Mouse (Mus musculus): ENCODE data around the gene Arl13b. TPM values are rescaled to one million over a fixed set of nuclear protein-coding genes. Genes with fewer than 3 reads are reported as not detected.

The Arl13b gene
- polyA plus RNA-seq, 1 experiment from 2014 or later = 10.7 TPM

DNA sequence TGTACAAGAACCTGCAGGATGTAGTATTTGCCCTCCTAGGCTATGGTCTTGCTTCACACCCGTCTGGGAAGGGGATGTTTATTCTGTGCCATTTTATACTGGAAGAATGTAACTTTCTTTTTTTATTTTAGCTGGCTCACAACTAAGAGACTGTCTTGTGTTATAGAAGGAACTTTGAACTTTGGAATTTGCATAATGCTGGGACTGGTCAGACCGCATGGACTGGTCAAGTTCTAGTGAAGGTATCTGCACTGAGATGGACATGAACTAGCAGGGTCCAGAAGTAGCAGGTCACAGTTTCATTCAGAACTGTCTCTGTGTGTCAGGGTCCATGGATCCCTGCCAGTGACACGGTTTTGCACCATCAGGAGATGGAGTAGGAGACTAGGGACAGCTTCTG, 47.0 kb downstream of the Arl13b start:
- DNase-seq (ENCODE audit: low spot score) = no peak
- Histone ChIP-seq H3K4me3 (ENCODE audit: low read depth, low read length) (no peak overlapping the region), H3K9me3 (ENCODE audit: control insufficient read depth, low read length) (no peaks in the 10 kb centered on the region), H3K36me3 (ENCODE audit: control insufficient read depth, insufficient read depth, low read length) (peaks cover 2% of the 10 kb centered on the region; the same call in 1 of the 2 replicates), H3K27ac (ENCODE audit: low read depth, low read length) (no peak overlapping the region), H3K4me2 (no peak overlapping the region), H3K4me1 (replicated peaks; ENCODE audit: control insufficient read depth, insufficient read depth, low read length) (no peaks in the 10 kb centered on the region), H3K27me3 (replicated peaks; ENCODE audit: control insufficient read depth, insufficient read depth, low read length) (no peaks in the 10 kb centered on the region), H3K9ac (ENCODE audit: low read depth, low read length) (no peak overlapping the region)
- WGBS = 81% methylated on average over 3 of the region's 3 CpGs
- ATAC-seq (replicated peaks; ENCODE audit: low FRiP score) = no peak

DNA sequence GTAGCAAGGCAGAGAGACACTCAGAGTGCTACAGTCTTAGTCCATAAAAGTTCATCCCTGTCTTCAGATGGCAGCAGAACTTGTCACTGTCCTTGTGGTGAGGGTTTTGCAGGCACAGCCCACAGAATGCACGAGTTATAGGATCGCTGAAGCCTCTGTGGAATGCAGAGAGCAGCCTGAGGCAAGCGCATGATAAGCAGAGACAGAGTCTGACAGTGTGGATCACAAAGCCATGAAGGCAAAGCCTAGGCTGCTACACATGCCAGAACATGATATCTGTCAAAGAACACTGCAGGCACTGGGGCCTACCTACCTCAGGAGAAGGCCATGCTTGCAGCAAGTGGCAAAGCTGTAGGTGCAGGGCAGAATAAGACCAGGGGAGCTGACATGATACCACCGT, 47.4 kb downstream of the Arl13b start:
- Histone ChIP-seq H3K27ac (ENCODE audit: low read depth, low read length) (no peak overlapping the region), H3K4me2 (no peak overlapping the region), H3K4me1 (replicated peaks; ENCODE audit: control insufficient read depth, insufficient read depth, low read length) (no peaks in the 10 kb centered on the region), H3K9me3 (ENCODE audit: control insufficient read depth, low read length) (no peaks in the 10 kb centered on the region), H3K9ac (ENCODE audit: low read depth, low read length) (no peak overlapping the region), H3K36me3 (ENCODE audit: control insufficient read depth, insufficient read depth, low read length) (no peaks in the 10 kb centered on the region), H3K4me3 (ENCODE audit: low read depth, low read length) (no peak overlapping the region), H3K27me3 (replicated peaks; ENCODE audit: control insufficient read depth, insufficient read depth, low read length) (no peaks in the 10 kb centered on the region)
- DNase-seq (ENCODE audit: low spot score) (no peak), ATAC-seq (replicated peaks; ENCODE audit: low FRiP score) (0 out of 2 replicates have a peak, but pooled peaks have one; percentile 34)
- WGBS = 83% methylated on average over 4 of the region's 4 CpGs

DNA sequence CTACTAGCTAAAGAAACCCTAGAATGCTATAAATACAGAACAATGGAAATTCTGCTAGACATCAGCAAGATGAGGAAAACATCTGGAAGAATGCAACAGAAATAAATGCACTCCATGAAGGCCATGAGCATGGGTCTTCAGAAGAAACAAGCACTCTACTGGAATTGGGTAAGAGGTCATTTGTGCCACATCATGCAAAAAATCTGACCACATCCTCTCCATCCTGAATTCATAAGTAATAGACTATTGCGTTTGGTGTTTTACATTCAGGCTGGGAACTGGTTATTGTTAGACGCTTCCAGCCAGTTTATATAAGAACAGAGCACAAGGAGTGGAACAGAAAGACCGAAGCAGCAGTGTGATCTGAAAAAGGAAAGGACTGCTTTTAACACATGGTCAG, 48.0 kb downstream of the Arl13b start:
- WGBS = 88% methylated on average over 3 of the region's 3 CpGs
- no peaks in the 10 kb centered on the region for H3K36me3 ChIP-seq (ENCODE audit: control insufficient read depth, insufficient read depth, low read length)
- no peak overlapping the region for H3K9ac ChIP-seq (ENCODE audit: low read depth, low read length)
- H3K9me3 ChIP-seq (ENCODE audit: control insufficient read depth, low read length) = no peaks in the 10 kb centered on the region
- DNase-seq (ENCODE audit: low spot score) (no peak), ATAC-seq (replicated peaks; ENCODE audit: low FRiP score) (no peak)
- H3K27me3 ChIP-seq (replicated peaks; ENCODE audit: control insufficient read depth, insufficient read depth, low read length) = no peaks in the 10 kb centered on the region
- no peak overlapping the region for H3K27ac ChIP-seq (ENCODE audit: low read depth, low read length)
- no peak overlapping the region for H3K4me3 ChIP-seq (ENCODE audit: low read depth, low read length)
- no peaks in the 10 kb centered on the region for H3K4me1 ChIP-seq (replicated peaks; ENCODE audit: control insufficient read depth, insufficient read depth, low read length)
- no peak overlapping the region for H3K4me2 ChIP-seq

DNA sequence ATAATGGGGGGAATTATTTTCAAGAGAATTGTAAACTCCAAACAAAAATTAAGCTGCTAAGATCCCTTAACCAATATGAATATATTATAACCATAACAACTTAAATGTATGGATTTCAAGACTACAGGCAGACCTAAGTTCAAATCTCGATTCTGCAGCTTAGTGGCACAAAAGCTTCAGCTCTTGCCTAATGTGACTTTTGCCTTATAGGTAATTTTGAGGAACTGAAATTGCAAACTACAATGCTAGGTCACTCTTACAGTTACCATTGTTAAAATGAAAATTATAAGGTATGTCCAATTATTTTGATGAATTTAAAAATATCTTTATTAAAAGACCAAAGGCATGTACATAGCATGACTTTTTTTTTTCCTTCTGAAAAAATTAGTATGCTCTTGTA, 50.2 kb downstream of the Arl13b start:
- 69% methylated on average over 1 of the region's 1 CpGs for WGBS
- Histone ChIP-seq H3K9me3 (ENCODE audit: control insufficient read depth, low read length) (no peaks in the 10 kb centered on the region), H3K4me2 (no peak overlapping the region), H3K27ac (ENCODE audit: low read depth, low read length) (no peak overlapping the region), H3K4me1 (replicated peaks; ENCODE audit: control insufficient read depth, insufficient read depth, low read length) (no peaks in the 10 kb centered on the region), H3K4me3 (ENCODE audit: low read depth, low read length) (no peak overlapping the region), H3K9ac (ENCODE audit: low read depth, low read length) (no peak overlapping the region), H3K36me3 (ENCODE audit: control insufficient read depth, insufficient read depth, low read length) (no peaks in the 10 kb centered on the region), H3K27me3 (replicated peaks; ENCODE audit: control insufficient read depth, insufficient read depth, low read length) (no peaks in the 10 kb centered on the region)
- ATAC-seq (replicated peaks; ENCODE audit: low FRiP score) (no peak), DNase-seq (ENCODE audit: low spot score) (no peak)

DNA sequence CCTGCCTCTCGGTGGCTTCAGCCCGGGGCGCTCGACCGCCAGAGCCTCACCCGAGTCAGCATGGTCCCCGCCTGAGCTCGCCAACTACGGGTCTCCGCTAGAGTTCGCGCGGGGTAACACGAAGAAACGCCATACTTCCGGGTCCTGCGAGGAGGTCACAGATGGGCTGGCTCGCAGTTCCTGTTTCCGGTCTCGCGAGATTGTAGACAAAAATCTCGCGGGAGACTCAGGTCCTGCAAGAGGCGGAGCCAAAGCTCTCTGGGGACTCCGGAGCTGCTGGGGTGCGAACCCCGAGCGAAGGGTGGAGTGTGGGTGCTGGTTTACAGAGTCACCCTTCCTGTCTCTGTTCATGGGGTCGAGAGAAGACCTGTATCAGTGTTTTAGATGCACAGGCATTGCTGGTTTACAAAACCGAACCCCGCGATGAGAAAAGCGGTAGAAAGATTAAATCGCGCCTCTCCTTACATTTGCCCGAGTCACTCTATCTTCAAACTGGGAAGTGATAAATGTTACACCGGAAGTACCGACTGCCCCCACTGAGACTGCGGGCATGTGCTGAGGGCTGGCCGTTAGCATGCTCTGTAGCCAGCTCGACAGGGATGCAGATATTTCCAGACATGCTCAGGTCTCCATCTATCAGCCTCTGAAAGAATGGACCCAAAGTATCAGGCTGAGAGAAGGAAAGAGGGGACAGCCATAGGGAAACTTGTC, 60.1 kb downstream of the Arl13b start, which contains the start of gene Nsun3:
Nsun3 (minus strand) TSS at position 198 of the 711 bp plus-strand sequence.
- H3K27ac ChIP-seq (ENCODE audit: low read depth, low read length) = peak within 1 kb of the TSS; percentile 82
- H3K9ac ChIP-seq (ENCODE audit: low read depth, low read length) = peak within 1 kb of the TSS; percentile 91
- no peaks in the 10 kb centered on the region for H3K36me3 ChIP-seq (ENCODE audit: control insufficient read depth, insufficient read depth, low read length)
- ATAC-seq (replicated peaks; ENCODE audit: low FRiP score) = peak; percentile 95
- H3K27me3 ChIP-seq (replicated peaks; ENCODE audit: control insufficient read depth, insufficient read depth, low read length) = no peaks in the 10 kb centered on the region
- DNase-seq (ENCODE audit: low spot score) = peak; percentile 92
- 1% methylated on average over 41 of the region's 41 CpGs for WGBS
- peak within 1 kb of the TSS; percentile 80 for H3K4me3 ChIP-seq (ENCODE audit: low read depth, low read length)
- peaks cover 8% of the 10 kb centered on the region for H3K4me1 ChIP-seq (replicated peaks; ENCODE audit: control insufficient read depth, insufficient read depth, low read length)
- H3K4me2 ChIP-seq = peak within 1 kb of the TSS; percentile 85
- no peaks in the 10 kb centered on the region for H3K9me3 ChIP-seq (ENCODE audit: control insufficient read depth, low read length)

DNA sequence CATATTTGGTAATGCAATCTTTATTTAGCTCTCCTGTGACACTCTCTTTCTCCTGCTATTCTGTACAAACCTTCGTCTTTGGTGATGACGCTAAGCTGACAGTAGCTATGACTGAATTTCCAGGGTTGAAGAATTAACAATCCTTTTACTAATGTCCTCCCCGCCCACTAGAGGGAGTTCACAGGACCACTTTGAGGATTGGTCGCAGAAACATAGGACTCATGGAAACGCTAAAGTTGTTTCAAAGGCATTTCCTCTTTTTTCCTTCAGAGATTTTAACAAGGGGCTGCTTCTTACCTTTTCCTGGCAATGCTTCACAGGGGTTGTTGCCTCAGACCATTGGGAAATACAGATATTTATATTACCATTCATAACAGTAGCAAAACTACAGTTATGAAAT, 64.6 kb downstream of the Arl13b start:
- Histone ChIP-seq H3K27me3 (replicated peaks; ENCODE audit: control insufficient read depth, insufficient read depth, low read length) (no peaks in the 10 kb centered on the region), H3K27ac (ENCODE audit: low read depth, low read length) (no peak overlapping the region), H3K4me3 (ENCODE audit: low read depth, low read length) (no peak overlapping the region), H3K9me3 (ENCODE audit: control insufficient read depth, low read length) (no peaks in the 10 kb centered on the region), H3K9ac (ENCODE audit: low read depth, low read length) (no peak overlapping the region), H3K4me2 (no peak overlapping the region), H3K36me3 (ENCODE audit: control insufficient read depth, insufficient read depth, low read length) (no peaks in the 10 kb centered on the region), H3K4me1 (replicated peaks; ENCODE audit: control insufficient read depth, insufficient read depth, low read length) (peaks cover 7% of the 10 kb centered on the region)
- ATAC-seq (replicated peaks; ENCODE audit: low FRiP score) (no peak), DNase-seq (ENCODE audit: low spot score) (no peak)
- 53% methylated on average over 5 of the region's 5 CpGs for WGBS

DNA sequence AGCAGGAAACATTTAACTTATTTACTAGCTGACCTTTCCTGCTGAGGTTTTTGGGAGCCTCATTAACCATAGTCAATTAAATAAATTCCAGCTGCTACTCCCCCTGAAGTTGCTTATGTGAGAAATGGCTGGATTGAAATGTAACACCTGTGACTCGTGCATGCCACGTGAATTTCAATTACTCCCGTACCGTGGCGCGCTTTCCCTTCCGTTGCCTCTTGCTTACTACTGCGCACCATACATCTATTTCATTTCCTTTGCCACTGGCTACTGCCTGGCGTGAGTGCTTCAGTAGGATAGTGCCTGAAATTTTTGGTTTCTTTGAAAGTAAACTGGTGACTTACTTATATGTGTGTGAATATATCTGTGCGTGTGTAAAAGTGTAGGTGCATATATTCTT, 68.6 kb downstream of the Arl13b start:
- DNase-seq (ENCODE audit: low spot score) (no peak), ATAC-seq (replicated peaks; ENCODE audit: low FRiP score) (no peak)
- Histone ChIP-seq H3K4me3 (ENCODE audit: low read depth, low read length) (no peak overlapping the region), H3K9ac (ENCODE audit: low read depth, low read length) (no peak overlapping the region), H3K27me3 (replicated peaks; ENCODE audit: control insufficient read depth, insufficient read depth, low read length) (no peaks in the 10 kb centered on the region), H3K27ac (ENCODE audit: low read depth, low read length) (no peak overlapping the region), H3K36me3 (ENCODE audit: control insufficient read depth, insufficient read depth, low read length) (no peaks in the 10 kb centered on the region), H3K4me2 (no peak overlapping the region), H3K4me1 (replicated peaks; ENCODE audit: control insufficient read depth, insufficient read depth, low read length) (no peaks in the 10 kb centered on the region), H3K9me3 (ENCODE audit: control insufficient read depth, low read length) (no peaks in the 10 kb centered on the region)
- WGBS = 87% methylated on average over 10 of the region's 10 CpGs

DNA sequence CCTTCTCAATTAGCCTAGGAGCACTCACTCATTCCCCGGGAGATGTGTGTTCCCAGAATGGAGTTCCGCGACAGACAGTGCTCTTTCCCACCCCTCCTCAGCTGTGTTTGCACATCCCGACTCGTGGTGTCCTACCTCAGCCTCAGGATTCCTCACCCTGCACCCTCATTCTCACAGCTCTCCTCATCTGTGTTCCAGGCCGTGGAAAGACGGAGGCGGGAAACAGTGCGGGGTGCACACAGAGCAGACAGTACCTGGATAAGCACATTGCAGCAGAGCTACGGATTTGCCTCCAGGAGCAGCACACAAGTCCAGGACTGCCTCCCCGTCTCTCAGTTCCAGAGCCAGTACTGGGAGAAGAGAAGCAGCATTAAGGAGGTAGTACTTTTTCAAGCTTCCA, 70.8 kb downstream of the Arl13b start:
- H3K4me2 ChIP-seq = no peak overlapping the region

DNA sequence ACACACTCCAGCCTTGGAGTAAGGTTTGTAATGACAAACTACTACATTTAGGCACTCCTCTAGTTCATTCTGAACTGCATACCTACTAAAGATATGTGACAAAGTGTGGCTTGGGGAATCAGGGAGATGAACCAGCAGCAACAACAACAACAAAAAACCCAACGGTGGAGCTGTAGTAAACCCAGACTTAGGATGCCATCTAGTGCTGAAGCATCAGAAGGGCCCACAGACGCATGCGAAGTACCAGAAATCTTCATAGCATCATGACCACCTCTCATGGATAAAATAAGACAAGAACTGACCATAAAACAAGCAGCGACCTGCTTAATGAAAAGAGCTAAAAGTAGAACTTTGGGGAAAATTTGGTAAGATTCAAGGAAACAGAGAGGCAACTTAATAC, 73.4 kb downstream of the Arl13b start:
- Histone ChIP-seq H3K4me2 (no peak overlapping the region), H3K9ac (ENCODE audit: low read depth, low read length) (no peak overlapping the region), H3K27ac (ENCODE audit: low read depth, low read length) (no peak overlapping the region), H3K4me3 (ENCODE audit: low read depth, low read length) (no peak overlapping the region), H3K27me3 (replicated peaks; ENCODE audit: control insufficient read depth, insufficient read depth, low read length) (no peaks in the 10 kb centered on the region), H3K36me3 (ENCODE audit: control insufficient read depth, insufficient read depth, low read length) (no peaks in the 10 kb centered on the region), H3K9me3 (ENCODE audit: control insufficient read depth, low read length) (no peaks in the 10 kb centered on the region), H3K4me1 (replicated peaks; ENCODE audit: control insufficient read depth, insufficient read depth, low read length) (no peaks in the 10 kb centered on the region)
- ATAC-seq (replicated peaks; ENCODE audit: low FRiP score) (no peak), DNase-seq (ENCODE audit: low spot score) (no peak)
- 86% methylated on average over 4 of the region's 4 CpGs for WGBS

More for the DNA sequence above, 70.8 kb downstream of the Arl13b start:
- 91% methylated on average over 11 of the region's 11 CpGs for WGBS
- no peak for DNase-seq (ENCODE audit: low spot score)
- ATAC-seq (replicated peaks; ENCODE audit: low FRiP score) = no peak
- H3K36me3 ChIP-seq (ENCODE audit: control insufficient read depth, insufficient read depth, low read length) = no peaks in the 10 kb centered on the region
- no peaks in the 10 kb centered on the region for H3K27me3 ChIP-seq (replicated peaks; ENCODE audit: control insufficient read depth, insufficient read depth, low read length)
- H3K9me3 ChIP-seq (ENCODE audit: control insufficient read depth, low read length) = no peaks in the 10 kb centered on the region
- no peak overlapping the region for H3K9ac ChIP-seq (ENCODE audit: low read depth, low read length)
- no peak overlapping the region for H3K27ac ChIP-seq (ENCODE audit: low read depth, low read length)
- H3K4me3 ChIP-seq (ENCODE audit: low read depth, low read length) = no peak overlapping the region
- no peaks in the 10 kb centered on the region for H3K4me1 ChIP-seq (replicated peaks; ENCODE audit: control insufficient read depth, insufficient read depth, low read length)

Measured in liver, embryonic 11.5 days (tissue).